Mouse (Mus musculus) kidney, adult 9 months (tissue): ENCODE measurements around the gene Sh3bp5l.
"Not testable (repeated sequence)": the region's sequence is repeated elsewhere in the genome, so short reads cannot be mapped to it uniquely, and the experiment has no call there.

Source experiments
- DNase-seq: peaks from one replicate; pipeline ENCODE4 v3.0.0; 2022

Sh3bp5l gene

DNA sequence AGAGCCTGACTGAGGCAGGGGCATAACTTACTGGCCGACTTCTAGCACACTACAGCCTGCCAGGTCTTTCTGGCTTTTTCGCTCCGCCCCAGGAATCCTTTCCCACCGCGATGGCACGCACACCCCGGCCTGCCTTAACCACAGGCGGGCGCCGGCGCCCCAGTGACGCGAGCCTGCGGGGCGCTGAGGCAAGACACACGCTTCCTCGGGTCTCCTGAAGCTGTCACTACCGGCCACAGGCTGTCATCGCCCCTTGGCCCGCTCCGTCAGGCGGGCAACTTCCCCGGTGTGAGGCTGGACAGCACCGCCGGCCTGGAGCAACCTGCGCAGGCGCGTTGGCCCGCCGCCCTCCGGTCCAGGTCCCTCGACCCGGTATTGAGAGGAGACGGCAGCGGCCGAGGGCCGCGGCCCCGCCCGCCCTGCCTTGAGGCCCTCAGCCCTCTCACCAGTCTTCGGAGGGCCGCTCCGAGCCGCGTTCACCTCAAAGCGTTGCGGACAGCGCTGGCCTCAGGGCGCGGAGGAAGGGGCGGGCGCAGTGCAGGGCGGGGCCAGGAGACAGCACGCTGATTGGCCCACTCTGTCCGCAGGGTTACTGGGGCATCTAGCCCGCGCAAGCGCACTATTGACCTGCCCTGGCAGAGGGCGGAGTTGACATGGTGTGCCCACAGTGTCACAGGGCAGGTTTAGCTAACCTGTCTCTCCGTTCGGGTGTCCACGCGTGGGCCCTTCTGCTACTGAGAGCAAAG is 7.5 kb upstream of the Sh3bp5l start:
- peak; percentile 98 for DNase-seq

DNA sequence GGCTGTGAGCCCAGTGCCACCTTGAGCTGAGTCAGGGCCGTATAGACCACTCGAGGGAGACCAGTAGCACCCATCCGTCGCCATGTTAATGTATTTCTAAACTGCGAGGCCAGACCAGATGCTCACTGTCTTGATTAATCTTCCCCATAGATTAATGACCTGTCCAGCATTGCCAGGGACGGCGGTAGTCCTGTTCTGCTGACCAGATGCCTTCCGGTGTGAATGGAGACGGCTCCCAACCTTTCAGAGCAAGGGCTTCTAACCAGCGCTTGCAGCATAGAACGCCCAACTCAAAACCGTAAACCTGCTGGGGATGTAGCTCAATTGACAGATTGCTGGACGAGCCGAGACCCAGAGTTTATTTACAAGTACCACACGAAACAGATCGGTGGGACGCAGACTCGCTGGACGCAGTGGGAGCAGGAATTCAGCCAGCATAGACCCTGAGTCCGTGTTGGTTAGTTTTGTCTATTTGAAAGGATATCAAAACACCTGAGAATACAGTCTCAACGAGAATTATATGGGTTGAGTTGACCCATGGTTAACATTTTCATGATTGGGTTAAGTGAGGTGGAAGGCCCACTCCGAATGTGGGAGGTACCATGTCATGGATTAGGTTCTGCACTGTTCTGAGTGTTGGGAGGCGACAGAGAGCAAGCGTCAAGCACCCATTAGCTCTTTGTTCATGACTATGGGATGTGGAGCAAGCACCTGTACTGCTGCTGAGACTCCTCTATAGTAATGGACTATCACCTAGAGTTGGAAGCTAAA is 6.8 kb upstream of the Sh3bp5l start:
- no peak for DNase-seq

DNA sequence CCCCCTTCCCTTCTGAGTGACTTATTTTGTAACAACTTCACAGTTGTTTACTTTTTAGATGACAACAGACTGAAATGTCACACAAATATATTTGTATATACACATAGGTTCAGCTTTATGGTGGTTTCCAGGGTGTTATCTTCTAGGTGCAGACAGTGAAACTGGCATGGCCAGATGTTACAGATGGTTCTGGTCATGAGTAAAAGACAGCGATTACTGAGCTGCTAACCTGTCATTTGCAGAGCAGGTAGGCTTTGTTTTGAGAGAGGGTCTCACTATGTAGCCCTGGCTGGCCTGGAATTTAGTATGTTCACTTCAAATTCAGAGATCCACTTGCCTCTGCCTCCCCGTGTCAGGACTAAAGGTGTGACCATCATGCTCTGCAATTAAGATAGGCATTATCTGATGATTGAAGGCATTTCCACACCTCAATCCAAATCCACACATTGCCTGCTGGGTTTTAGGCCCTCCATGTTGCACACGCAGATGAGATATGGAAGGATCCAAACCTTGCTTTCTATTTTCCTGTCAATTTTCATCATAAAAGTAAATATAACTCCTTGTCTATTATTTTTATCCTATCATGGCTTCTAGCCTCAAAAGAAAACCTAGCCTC is 5.8 kb upstream of the Sh3bp5l start:
- no peak for DNase-seq

DNA sequence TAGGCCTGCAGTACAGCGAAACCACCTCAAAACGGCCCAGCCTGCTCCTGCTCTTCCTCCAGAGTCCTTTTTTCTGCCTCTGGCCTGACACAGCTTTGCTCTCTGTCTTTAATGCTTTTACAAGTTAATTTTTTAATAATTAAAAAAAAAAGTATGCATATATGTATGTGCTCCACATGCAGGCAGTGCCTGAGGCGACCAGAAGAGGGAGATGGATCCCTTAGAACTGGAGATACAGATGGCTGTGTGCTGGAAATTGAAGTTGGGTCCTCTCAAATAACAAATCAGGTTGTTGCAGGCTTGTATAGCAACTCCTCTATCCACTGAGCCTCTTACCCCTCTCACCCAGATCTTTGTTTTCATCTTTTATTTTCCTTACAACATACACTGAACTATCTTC is 3.7 kb upstream of the Sh3bp5l start:
- DNase-seq: no peak

DNA sequence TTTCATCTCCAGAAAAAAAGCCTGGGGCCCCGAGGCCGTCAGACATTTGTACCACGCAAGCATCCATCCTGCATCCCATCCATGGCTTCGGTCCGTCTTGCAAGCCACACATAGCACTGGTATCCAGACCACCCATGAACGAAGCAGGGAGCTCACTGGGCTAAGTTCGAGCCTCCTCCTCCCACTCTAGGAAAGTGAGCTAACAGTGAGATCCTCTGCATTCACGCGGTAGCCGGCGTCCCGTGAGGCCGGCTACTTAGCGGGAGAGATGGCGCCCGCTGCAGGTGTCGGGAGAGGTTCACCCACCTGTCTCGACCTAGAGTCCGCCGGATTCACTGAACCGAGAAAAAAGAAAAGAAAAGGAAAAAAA is 633 bp upstream of the Sh3bp5l start:
- no peak for DNase-seq

DNA sequence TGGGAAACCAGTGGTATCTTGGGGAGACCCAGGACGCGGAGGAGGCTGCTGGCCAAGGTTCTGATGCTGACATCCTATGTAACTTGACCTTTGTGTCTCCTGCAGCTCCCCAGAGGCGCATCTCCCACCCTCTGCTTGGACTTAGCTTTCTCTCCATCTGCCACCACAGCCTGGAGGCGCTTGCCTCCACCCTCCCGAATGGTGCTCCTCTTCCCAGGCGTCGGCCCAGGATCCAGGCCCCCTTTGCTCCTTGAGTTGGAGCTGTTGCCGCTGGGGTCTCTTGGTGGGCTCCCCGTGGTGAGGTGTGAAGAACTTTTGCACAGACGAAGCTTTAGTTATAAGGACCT is 598 bp downstream of the Sh3bp5l start:
- no peak for DNase-seq

DNA sequence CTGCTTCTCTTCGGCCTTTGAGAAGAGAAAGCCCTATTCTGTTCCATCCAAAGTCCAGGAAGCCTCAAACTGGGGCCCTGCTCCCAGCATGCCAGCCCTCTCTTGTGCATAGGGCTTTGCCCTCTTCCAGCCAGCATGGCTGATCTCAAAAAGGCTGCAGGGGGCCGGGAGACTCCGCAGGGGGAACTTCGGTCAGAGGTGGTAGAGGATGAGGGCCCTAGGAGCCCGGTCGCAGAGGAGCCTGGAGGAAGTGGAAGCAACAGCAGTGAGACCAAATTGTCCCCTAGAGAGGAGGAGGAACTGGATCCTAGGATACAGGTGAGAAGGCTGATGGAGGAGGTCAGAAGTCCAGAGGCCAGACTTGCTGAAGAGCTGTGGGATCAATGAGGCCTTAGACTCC is 1.0 kb downstream of the Sh3bp5l start:
- no peak for DNase-seq

DNA sequence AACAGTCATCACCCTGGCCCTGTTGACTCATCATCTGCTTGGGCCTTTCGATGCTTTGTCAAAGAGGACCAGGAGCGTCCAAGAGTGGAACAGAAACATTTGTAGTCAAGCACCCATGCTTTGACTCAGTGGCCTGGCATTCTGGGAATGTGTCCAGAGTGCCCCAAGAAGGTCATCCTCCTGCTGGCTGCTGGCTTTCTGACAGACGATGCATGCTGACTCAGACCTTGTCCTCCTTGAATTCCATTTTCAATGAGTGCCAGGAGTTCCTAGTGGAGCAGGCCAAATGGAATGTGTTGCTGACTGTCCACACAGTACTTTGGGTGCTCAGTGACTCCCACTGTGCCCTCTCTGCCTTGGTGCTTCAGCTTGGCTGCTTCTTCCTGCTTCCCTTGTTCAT is 4.2 kb downstream of the Sh3bp5l start:
- DNase-seq: peak; percentile 85

DNA sequence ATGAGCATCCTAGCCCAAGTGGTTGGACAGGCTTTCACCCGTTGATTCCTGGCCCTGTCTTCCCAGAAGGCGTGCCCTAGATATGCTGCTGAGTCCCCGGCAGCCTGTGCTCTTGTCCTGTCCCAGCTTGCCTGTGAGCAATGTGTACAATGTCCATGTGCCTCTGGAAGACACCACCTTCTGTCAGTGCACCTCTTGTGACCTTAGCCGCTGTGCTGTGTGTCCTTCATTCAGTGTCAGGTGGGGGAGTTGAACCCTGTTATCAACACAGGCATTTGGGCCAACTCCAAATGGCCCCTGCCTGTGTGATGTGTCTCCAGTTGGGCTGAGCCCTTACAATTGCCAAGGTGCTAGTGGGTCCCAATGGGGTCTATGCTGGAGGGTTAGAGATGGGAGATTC is 16.2 kb downstream of the Sh3bp5l start:
- DNase-seq: no peak

DNA sequence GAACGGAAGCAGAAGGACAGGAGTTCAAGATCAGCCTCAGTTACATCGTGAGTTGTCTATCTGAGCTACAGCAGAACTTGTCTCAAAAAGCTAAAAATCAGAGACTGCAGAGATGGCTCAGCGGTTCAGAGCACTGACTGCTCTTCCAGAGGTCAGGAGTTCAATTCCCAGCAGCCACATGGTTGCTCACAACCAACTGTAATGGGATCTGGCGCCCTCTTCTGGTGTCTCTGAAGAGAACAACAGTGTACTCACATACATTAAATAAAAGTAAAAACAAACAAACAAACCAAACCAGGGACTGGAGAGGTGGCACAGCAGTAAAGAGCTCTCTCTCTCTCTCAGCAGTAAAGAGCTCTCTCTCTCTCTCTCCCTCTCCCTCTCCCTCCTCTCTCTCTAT is 20.1 kb downstream of the Sh3bp5l start:
- DNase-seq: no peak

DNA sequence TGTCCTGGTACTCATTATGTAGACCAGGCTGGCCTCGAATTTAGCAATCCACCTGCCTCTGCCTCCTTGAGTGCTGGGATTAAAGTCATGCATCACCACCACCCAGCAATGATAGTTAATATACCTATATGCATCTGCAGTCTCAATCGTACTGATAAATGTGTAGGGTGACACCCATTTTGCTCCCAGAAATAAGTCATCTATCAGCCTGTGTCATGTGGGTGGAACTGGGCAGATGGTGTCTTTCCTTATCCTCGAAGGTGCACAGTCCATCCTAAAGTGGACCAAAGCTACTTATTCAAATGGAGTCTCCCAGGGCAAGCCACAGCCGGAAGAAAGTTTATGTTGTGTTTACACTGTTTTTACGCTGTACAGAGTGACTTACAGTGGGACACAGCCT is 20.7 kb downstream of the Sh3bp5l start:
- DNase-seq: no peak

DNA sequence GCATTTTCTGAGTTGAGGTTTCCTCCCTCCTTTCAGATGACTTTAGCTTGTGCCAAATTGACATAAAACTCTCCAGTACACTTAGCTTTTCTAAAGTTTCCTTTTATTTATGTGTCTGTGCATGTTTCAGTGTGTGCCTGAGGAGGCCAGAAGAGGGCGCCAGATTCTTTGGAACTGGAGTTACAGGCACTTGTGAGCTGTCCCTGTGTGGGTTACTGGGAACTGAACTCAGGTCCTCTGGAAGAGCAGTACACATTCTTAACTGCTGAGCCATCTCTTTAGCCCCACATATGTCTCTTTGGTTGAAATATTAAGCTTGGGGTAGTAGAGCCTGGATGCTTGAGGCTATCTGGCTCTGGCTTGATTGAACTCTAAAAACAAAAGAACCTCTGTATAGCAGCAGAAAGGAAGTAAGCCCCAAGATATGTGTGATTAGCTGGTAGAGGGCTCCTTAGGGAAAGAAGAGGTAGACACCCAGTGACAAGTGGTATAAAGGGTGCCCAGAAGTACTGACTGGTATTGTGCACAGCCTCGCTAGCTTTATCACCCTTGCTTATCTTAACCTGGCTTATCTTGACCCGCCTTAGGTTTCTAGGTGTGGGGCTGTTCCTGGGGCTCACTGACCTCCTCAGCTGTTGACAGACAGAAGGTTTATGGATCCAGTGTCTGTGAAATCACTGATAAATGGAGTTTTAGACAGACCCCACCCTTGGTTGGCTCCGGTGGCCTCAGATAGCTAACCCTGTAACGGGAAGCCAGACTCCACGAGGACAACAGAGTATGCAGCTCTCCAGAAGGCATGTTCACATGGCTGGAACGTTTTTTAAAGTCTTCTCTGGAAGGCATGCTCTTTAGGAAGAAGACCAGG is 22.4 kb downstream of the Sh3bp5l start:
- DNase-seq: no peak

DNA sequence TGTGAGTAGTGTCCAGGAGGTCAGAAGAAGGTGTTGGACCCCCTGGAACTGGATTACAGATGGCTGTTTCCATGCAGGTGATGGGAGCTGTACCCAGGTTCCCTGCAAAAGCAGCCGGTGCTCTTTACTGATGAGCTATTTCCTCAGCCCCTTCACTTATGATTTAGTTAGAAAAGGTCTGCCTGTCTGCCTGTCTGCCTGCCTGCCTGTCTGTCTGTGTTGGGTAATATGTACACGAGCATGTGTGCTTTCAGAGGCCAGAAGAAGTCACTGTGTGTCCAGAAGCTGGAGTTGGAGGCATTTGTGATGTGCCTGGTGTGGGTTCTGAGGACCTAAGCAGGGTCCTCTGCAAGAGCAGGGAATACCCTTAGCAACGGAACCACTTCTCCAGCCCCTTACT is 23.2 kb downstream of the Sh3bp5l start:
- DNase-seq: no peak

DNA sequence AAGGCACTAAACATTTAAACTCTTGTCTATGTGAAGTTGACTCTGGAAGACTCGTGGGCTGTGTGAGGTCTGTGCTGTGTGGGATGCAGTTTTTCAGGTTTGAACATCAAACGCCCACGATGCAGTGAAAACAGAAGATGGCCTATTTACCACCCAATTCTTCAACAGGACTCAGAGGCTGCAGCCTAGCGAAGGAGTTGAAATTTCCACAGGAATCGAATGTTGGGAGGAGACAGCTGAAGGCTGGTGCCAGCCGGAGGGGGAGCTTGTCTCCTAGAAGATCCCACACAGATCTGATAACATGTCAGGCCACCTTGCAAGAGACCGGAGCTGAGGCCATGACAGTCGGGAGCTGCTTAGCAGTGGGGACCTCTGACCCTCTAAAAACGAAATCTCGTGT is 24.0 kb downstream of the Sh3bp5l start:
- no peak for DNase-seq

DNA sequence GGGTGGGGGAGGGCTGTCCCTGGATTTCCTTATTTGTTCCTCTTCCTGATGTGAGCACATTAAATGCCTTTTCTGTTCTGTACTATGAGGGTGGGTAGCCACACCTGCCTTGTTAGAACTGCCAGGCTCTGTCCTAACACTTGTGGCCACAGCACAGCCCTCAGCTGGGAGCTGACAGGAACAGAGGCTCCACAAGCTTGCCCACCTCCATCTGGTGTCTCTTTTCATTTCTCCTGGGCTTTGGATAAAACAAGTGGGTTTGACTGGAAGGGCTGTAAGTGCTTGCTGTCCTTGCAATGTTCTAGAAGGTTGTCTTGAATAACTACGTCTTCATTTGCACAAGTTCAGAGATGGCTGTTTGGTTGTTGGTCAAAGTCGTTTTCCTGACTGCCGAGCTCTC is 24.4 kb downstream of the Sh3bp5l start:
- no peak for DNase-seq

DNA sequence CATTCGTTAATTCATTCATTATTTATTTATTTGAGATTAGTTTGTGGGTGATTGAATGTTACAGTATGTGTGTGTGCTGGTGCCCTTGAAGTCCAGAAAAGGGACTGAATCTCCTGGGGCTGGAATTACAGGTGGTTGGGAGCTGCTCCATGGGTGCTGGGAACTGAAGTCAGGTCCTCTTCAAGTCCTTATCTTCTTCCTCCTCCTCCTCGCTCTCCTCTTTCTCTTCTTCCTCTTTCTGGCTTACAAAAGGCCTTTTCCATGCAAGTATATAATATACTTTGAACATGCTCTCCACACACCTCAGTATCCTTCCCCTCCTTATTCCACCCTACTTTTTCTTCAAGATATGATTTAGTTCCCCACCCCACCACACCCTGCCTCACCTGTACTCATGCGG is 26.5 kb downstream of the Sh3bp5l start:
- DNase-seq: no peak

DNA sequence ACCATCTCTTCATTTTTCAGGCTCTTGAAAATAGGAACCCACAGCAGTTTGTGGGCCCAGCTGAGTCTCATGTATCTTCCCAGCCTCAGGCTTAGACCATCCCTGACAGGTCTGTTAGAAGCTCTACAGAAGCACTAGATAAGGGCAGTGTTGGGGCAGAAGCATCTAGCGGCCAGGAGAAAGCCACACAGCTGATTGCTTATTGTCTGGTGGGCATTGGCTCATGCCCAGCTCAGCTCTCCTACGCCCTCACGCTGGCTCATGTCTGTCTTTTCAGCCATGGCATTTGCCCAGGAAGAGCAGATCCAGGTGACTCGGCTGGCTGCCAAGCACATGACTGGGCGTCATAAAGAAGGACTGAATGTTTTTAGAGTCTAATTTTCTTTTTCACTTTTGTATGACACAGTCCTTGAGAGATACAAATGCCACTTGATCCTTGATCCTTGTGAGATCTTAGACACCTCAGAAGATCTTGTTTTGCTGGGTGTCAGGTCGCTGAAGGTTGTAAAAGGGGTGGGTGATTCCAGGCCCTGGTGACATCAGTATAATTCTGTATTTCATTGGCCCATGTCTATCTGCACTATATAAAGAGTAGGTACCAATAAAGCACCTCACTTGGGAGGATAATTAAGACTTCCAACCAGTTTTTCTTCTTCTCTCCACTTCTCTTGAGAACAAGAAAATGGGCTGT is 27.5 kb downstream of the Sh3bp5l start:
- DNase-seq: no peak

DNA sequence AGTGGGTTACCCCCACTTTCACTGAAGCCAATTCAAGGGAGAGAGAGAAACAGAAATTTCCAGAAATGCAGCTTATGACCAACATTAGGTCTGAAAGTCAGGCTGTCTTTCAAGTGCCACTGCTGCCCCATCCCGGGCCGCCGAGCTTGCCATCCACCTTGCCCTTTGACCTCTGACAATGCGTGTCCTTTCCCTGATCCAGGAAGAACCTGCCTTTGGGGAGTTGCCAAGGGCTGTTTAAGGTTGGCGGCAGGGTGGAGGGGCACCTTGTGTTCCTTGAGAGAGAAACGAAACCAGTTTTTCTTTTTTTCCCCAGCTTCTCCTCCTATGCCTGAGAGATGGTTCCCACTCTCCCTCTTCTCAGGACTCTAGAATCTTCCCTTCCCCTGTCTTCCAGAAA is 32.0 kb downstream of the Sh3bp5l start:
- DNase-seq: not testable (repeated sequence)

DNA sequence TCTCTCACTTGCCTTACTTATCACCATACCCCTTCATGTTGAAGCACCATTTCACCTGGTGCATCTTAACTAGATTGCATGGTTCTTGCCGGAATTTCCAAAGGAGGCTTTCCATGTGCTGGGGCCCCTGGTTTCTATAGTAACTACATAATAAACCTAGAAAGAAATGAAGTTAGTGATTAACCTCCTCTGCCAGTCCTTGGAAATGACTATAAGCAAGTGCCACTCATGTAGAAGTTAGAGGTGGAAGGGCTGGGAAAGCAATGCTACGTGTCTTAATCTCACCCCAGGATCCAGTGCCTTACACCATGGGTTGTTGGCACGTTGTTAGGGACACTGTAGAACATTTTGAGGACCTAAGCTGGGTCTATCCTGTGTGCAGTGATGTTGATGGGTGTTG is 33.9 kb downstream of the Sh3bp5l start:
- no peak for DNase-seq

DNA sequence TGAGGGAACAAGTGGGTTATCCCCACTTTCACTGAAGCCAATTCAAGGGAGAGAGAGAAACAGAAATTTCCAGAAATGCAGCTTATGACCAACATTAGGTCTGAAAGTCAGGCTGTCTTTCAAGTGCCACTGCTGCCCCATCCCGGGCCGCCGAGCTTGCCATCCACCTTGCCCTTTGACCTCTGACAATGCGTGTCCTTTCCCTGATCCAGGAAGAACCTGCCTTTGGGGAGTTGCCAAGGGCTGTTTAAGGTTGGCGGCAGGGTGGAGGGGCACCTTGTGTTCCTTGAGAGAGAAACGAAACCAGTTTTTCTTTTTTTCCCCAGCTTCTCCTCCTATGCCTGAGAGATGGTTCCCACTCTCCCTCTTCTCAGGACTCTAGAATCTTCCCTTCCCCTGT is 35.7 kb downstream of the Sh3bp5l start:
- DNase-seq: not testable (repeated sequence)

DNA sequence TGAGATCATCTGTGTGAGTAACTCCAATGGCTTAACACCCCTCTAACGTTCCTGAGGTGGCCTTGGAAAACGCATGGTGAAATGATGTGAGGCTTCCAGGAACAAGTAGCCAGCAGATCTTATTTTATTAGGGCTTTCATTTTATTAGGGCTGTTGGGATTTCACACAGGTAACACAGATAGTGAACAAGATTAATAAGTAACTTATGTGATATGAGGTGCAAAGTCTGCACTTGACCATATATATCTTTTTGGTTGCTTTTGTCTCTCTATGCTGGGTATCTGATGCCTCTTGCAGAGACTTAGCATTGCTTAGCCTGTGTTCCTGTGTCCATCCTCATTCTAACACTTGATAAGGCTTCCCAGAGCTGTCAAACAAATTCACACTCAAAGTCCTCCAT is 46.7 kb downstream of the Sh3bp5l start:
- DNase-seq: no peak

DNA sequence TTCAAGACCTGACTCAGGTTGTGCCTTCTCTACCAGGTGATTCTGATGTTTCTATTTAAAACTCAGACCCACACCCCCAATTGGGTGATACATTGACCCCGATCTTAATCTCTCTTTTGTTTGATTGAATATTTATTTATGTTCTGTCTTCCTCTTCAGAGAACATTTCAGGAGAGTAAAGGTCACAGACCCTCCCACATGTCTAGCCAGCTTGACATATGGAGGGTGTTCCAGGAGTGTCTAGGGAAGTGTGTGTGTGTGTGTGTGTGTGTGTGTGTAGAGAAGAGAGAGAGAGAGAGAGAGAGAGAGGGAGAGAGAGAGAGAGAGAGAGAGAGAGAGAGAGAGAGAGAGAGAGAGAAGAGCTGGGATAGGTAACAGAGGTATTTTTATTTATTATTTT is 47.2 kb downstream of the Sh3bp5l start:
- no peak for DNase-seq

DNA sequence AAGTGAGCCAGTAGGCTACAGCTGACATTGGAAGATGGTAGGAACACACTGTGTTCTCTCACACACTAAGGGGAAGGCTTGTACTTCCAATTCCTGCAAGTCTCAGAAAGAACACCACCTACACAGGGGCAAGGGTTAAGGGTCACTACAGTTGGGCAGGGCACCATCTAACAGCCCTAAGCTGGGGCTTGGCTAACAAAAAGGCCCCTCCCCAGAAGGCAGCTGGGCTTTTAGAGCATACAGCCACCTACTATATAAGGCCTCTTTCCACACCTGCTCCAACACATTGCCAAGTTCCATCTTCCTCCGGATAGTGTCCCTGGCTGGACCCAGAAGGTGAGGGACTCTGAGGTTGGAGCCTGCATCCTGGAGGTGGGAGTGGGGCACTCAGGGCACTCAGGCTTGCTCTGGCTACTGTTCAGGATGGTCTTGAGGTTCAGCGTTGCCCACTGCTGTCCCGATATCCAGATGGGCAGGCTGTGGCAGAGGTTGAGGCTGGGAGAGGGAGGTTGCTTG is 48.3 kb downstream of the Sh3bp5l start, which contains the start of gene Lypd8:
TSS of gene Lypd8 (plus strand) at position 281 of the 516 bp plus-strand sequence.
- no peak for DNase-seq
